Mouse (Mus musculus): ENCODE results near the gene Dnph1. TPM values are rescaled to one million over a fixed set of nuclear protein-coding genes. Genes with fewer than 3 reads are reported as not detected.

Gene Dnph1
- polyA plus RNA-seq, 1 experiment from 2014 or later: 24.7 TPM

DNA sequence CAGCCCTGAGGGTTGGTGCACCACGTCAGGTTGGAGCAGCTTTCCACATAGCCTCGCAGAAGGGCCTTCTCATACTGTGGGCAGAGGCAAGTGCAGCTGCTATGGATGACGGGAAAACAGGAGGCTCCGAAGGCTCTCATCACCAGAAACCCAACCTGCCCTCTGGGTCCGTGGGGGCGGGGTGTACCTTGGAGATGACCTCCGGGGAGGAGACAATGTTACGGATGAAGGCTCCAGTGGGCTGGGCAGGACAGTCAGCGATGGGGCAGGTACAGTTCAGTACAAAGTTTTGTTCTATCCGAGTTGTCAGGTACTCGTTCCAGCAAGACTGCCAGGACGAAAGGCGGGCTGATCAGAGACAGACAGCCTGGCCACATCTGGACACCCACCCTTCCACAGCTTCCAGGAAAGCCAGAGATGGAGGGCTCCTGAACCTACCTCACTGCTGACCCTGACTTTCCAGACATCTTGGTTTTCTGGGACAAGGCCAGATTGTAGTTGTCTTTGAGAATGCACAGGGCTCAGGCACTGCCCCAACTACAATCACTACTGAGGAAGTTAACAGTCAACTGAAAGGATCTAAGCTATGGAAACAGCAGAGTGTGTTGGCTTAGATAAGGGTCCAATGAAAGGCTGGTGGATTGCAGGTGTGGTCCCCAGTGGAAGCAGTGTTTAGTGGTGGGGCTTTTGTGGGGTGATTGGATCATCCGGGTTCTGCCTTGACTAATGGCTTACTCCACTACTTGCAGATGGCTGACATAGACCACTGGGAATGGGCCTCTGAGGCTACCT, 7.5 kb downstream of the Dnph1 start:
- no peak for DNase-seq (ENCODE audit: low spot score)
- H3K4me3 ChIP-seq (ENCODE audit: low read depth, low read length): no peak overlapping the region
- no peaks in the 10 kb centered on the region for H3K27me3 ChIP-seq (ENCODE audit: control insufficient read depth, insufficient read depth, low read length)
- no peaks in the 10 kb centered on the region for H3K36me3 ChIP-seq (ENCODE audit: control insufficient read depth, insufficient read depth, low read length)
- no peak overlapping the region for H3K27ac ChIP-seq (replicated peaks)
- no peak for ATAC-seq (ENCODE audit: low FRiP score, low TSS enrichment)
- H3K9me3 ChIP-seq (ENCODE audit: control insufficient read depth, low read length): no peaks in the 10 kb centered on the region
- WGBS: 78% methylated on average over 14 of the region's 14 CpGs
- H3K9ac ChIP-seq (ENCODE audit: low read length): no peak overlapping the region
- no peak for TF ChIP-seq CTCF (IDR thresholded peaks at IDR 0.05; ENCODE audit: low read depth)
- no peaks in the 10 kb centered on the region for H3K4me1 ChIP-seq (replicated peaks; ENCODE audit: control insufficient read depth, insufficient read depth)
- no peak overlapping the region for H3K4me2 ChIP-seq (replicated peaks; ENCODE audit: low read depth)

DNA sequence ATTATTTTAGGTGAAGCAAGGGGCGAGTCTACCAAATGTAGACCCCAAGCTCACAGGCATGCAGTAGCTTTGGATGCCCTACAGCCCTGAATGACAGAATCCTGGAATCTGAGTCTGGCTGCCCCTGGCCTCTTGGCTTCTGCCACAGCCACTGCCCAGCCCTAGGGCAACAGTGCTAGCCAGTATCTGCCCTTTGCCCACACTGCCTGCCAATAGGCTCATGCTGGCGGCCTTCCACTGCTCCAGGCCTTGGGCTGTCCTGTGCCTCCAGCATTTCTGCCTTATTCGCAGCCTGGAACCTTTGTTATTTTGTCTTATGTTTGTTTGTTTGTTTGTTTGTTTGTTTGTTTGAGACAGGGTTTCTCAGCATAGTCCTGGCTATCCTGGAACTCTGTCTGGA, 9.1 kb downstream of the Dnph1 start:
- Histone ChIP-seq H3K4me2 (replicated peaks; ENCODE audit: low read depth) (no peak overlapping the region), H3K27ac (replicated peaks) (no peak overlapping the region), H3K27me3 (ENCODE audit: control insufficient read depth, insufficient read depth, low read length) (no peaks in the 10 kb centered on the region), H3K9ac (ENCODE audit: low read length) (no peak overlapping the region), H3K4me3 (ENCODE audit: low read depth, low read length) (no peak overlapping the region), H3K9me3 (ENCODE audit: control insufficient read depth, low read length) (no peaks in the 10 kb centered on the region), H3K36me3 (ENCODE audit: control insufficient read depth, insufficient read depth, low read length) (no peaks in the 10 kb centered on the region), H3K4me1 (replicated peaks; ENCODE audit: control insufficient read depth, insufficient read depth) (no peaks in the 10 kb centered on the region)
- no peak for DNase-seq (ENCODE audit: low spot score)
- no peak for ATAC-seq (ENCODE audit: low FRiP score, low TSS enrichment)
- TF ChIP-seq CTCF (IDR thresholded peaks at IDR 0.05; ENCODE audit: low read depth) (no peak), EP300 (optimal IDR thresholded peaks at IDR 0.05) (no peak)
- WGBS: 81% methylated on average over 3 of the region's 3 CpGs

DNA sequence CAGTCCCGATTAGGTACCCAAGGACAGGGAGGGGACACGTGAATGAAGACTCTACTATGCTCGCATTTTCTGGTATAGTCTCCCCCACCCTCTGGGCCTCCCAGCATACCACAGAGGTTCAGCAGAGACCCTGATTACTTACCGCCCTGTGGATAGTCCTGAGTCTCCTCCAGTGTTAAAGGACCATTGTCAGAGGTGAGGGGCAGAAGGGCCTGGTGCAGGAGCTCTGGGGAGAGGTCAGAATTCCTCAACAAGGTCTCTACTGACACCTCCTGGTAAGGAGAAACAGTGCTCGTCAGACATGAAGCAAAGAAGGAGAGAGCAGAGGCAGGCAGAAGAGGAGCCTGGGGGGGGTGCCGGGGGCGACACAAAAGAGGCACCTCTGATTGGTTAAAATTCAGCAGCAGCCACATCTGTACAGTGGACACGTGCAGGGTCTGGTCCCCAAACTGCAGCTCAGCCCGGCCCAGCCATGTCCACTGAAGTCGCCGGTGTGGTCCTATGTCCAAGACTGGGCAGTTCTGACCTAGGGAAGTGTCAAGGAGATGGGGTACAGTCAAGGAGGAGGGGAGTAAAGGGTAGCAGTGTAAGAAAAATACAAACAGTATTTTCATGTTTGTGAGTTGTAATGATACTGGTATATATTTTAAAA, 14.7 kb downstream of the Dnph1 start:
- Histone ChIP-seq H3K4me3 (ENCODE audit: low read depth, low read length) (no peak overlapping the region), H3K4me2 (replicated peaks; ENCODE audit: low read depth) (no peak overlapping the region), H3K27ac (replicated peaks) (no peak overlapping the region), H3K9ac (ENCODE audit: low read length) (no peak overlapping the region), H3K27me3 (ENCODE audit: control insufficient read depth, insufficient read depth, low read length) (no peaks in the 10 kb centered on the region), H3K4me1 (replicated peaks; ENCODE audit: control insufficient read depth, insufficient read depth) (no peaks in the 10 kb centered on the region), H3K9me3 (ENCODE audit: control insufficient read depth, low read length) (no peaks in the 10 kb centered on the region), H3K36me3 (ENCODE audit: control insufficient read depth, insufficient read depth, low read length) (no peaks in the 10 kb centered on the region)
- WGBS: 60% methylated on average over 10 of the region's 11 CpGs
- DNase-seq (ENCODE audit: low spot score) (no peak), ATAC-seq (ENCODE audit: low FRiP score, low TSS enrichment) (peak; percentile 58; the same call in 1 of the 2 replicates)
- no peak for TF ChIP-seq EP300 (optimal IDR thresholded peaks at IDR 0.05)
- TF ChIP-seq CTCF (IDR thresholded peaks at IDR 0.05; ENCODE audit: low read depth): peak; percentile 78

DNA sequence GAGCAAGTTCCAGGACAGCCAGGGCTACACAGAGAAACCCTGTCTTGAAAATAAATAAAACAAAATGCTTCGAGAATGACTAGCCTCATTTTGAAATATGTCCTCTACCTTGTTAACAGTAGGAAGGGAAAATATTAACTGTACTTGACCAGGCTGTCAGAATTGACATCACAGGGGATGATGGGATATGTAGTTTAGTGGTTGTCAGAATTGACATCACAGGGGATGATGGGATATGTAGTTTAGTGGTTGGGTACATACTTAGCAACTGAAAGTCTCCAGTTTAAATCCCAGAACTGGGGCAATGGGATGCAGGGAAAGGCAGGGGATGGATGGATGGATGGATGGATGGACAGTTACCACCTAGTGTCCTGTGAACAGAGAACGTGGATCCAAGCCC, 16.8 kb downstream of the Dnph1 start:
- DNase-seq (ENCODE audit: low spot score) (no peak), ATAC-seq (ENCODE audit: low FRiP score, low TSS enrichment) (no peak)
- no peaks in the 10 kb centered on the region for H3K9me3 ChIP-seq (ENCODE audit: control insufficient read depth, low read length)
- H3K27me3 ChIP-seq (ENCODE audit: control insufficient read depth, insufficient read depth, low read length): no peaks in the 10 kb centered on the region
- no peaks in the 10 kb centered on the region for H3K36me3 ChIP-seq (ENCODE audit: control insufficient read depth, insufficient read depth, low read length)
- TF ChIP-seq CTCF (IDR thresholded peaks at IDR 0.05; ENCODE audit: low read depth) (no peak), EP300 (optimal IDR thresholded peaks at IDR 0.05) (no peak)
- WGBS: 64% methylated on average over 2 of the region's 2 CpGs
- H3K27ac ChIP-seq (replicated peaks): no peak overlapping the region
- H3K4me3 ChIP-seq (ENCODE audit: low read depth, low read length): no peak overlapping the region
- H3K4me2 ChIP-seq (replicated peaks; ENCODE audit: low read depth): no peak overlapping the region
- H3K4me1 ChIP-seq (replicated peaks; ENCODE audit: control insufficient read depth, insufficient read depth): no peaks in the 10 kb centered on the region
- H3K9ac ChIP-seq (ENCODE audit: low read length): no peak overlapping the region

DNA sequence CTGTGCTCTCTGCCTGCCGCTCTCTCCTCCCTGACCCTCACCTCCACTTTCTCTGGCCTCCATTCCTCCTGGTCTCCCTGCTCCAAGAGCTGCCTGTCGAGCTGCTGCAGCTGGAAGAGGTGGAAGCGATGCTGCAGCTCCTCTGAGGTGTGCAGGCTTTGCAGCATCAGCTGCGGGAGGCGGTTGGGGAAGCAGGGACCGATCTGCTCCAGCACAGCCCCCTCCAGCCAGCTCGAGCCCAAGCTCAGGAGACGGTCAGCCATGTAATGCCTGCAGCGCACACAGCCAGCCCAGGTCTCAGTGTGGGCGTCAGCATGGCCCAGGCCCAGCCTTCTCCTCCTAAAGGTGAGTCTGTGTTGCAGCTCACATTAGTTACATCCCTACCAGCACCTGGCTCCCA, 23.5 kb downstream of the Dnph1 start:
- Histone ChIP-seq H3K4me2 (replicated peaks; ENCODE audit: low read depth) (peak overlapping the region; percentile 31), H3K9me3 (ENCODE audit: control insufficient read depth, low read length) (no peaks in the 10 kb centered on the region), H3K9ac (ENCODE audit: low read length) (no peak overlapping the region; the same call in 1 of the 2 replicates), H3K27ac (replicated peaks) (no peak overlapping the region), H3K4me1 (replicated peaks; ENCODE audit: control insufficient read depth, insufficient read depth) (no peaks in the 10 kb centered on the region), H3K4me3 (ENCODE audit: low read depth, low read length) (no peak overlapping the region; the same call in 1 of the 2 replicates), H3K36me3 (ENCODE audit: control insufficient read depth, insufficient read depth, low read length) (no peaks in the 10 kb centered on the region), H3K27me3 (ENCODE audit: control insufficient read depth, insufficient read depth, low read length) (no peaks in the 10 kb centered on the region)
- no peak for ATAC-seq (ENCODE audit: low FRiP score, low TSS enrichment)
- 67% methylated on average over 10 of the region's 10 CpGs for WGBS
- no peak for DNase-seq (ENCODE audit: low spot score)
- no peak for TF ChIP-seq CTCF (IDR thresholded peaks at IDR 0.05; ENCODE audit: low read depth)

DNA sequence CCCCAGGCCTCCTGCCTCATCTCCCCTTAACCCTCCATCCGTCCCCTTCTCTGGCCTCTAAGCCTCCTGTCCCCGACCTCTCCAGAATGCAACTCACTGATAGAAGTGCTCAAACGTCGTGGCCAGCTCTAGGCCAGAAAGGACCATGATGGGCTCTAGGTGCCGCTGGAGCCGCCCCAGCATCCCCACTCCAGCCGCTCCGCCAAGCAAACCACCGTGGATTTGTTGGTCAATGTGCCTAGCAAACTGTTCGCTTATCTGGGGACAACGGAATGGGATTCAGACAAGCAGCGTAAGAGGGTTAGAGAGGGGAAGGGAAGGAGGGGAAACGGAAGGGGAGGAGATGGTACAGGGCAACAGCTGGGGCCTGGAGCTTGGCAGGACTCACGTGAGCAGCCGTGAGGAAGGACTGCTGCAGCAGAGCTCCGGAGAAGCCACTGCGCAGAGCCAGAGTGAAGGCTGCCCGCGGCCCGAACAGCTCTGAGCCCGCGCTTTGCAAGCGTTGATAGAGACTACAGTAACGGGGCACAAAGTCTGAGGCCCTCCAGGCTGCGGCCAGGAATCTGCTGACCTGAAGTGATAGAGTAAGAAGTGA, 24.0 kb downstream of the Dnph1 start:
- Histone ChIP-seq H3K36me3 (ENCODE audit: control insufficient read depth, insufficient read depth, low read length) (no peaks in the 10 kb centered on the region), H3K4me2 (replicated peaks; ENCODE audit: low read depth) (peak overlapping the region; percentile 31), H3K4me1 (replicated peaks; ENCODE audit: control insufficient read depth, insufficient read depth) (no peaks in the 10 kb centered on the region), H3K9me3 (ENCODE audit: control insufficient read depth, low read length) (no peaks in the 10 kb centered on the region), H3K27ac (replicated peaks) (no peak overlapping the region), H3K27me3 (ENCODE audit: control insufficient read depth, insufficient read depth, low read length) (no peaks in the 10 kb centered on the region), H3K4me3 (ENCODE audit: low read depth, low read length) (peak overlapping the region; percentile 17; the same call in 1 of the 2 replicates), H3K9ac (ENCODE audit: low read length) (peak overlapping the region; percentile 35)
- no peak for ATAC-seq (ENCODE audit: low FRiP score, low TSS enrichment)
- WGBS: 35% methylated on average over 25 of the region's 25 CpGs
- TF ChIP-seq EP300 (optimal IDR thresholded peaks at IDR 0.05) (no peak), CTCF (IDR thresholded peaks at IDR 0.05; ENCODE audit: low read depth) (no peak)
- no peak for DNase-seq (ENCODE audit: low spot score)
